Mouse (Mus musculus) T-helper 2 cell (primary cell): ENCODE measurements around the gene Rsf1.

Experiments used
- in situ Hi-C: fragments of 300-600 bp; cut with MboI, MseI; formaldehyde crosslinking; loops from one replicate; pipeline ENCODE4 v1.15.1; 2025; ENCODE audit warnings: high pct_unique_total_duplicates

Rsf1 gene

DNA sequence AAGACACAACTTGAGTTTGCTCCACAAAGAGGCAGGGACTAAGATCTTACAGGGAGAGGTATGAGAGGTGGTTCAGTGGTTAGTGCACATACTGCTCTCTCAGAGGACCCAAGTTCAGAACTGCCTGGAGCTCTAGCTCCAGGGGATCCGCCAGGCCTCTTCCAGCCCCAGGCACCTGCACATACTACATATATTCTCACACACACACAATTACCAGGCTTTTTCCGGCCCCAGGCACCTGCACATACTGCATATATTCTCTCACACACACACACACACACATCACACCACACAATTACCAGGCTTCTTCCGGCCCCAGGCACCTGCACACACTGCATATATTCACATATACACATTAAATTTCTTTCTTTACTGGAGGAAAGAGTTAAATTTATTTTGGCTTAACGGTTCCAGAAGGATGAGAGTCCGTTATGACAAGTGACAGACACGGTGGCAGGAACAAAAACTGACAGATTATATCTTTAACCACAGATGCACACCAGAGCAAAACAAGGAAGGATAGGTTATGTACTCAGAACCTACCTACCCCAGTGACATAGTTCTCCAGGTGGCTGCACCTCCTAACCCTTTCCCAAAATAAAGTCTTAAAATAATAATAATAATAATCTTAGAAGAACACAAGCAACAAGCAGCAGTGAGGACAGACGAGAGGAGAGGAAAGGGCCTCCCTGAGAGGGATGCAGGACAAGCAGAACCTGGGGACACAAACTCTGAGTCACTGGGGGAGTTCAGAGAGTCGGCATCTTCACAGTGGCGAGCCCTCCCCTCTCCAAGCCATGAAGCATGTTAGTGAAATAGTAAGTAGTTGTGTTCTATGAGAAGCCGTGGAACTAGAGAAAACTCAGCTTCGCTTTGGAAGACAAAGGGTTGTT lies 144.2 kb downstream of the Rsf1 start:
- in situ Hi-C loops = no loop called here

- in situ Hi-C loops = no loop called here
These were observed 145.7 kb downstream of the Rsf1 start for GRCm38 (mm10) chr7:97725401-97725800.

DNA sequence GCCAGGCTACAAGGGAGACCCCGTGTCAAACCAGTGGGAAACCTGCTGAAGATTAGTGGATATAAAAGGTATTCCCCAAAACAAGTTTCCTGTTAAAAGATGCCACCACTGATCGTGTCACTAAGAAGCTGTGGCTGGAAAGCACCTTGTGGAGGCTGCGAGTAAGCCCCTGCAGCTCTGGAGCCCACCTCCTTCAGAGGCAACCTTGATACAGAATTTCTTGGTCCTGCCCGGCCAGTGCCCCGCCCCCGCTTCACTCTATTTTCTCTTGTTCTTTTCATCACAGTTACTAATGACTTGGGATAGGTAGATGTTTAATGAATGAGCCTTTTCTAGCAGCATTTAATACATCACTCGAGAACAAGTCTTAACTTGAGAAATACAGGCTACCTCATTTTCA lies 146.4 kb downstream of the Rsf1 start:
- in situ Hi-C loops = no loop called here

DNA sequence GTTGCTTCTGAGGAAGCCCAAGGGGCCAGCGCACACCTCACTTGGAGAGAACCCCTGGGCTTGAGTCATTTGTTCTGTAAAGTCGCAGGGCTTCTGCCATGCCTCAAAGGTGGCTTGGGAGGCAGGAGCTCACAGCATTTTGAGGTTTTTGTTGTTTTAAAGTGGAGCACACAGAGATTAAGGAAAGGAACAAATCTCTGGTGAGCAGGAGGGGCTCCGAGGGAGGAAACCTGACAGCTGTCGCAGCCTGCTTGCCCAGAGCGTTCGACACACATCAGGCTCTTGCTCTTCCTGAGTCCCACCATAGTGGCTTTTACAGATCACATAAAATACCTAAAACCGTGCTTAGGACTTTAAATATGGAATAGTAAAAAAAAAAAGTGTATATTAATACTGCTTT lies 147.1 kb downstream of the Rsf1 start:
- in situ Hi-C loops = no loop called here

GRCm38 (mm10) chr7:97728666-97729614 lies 149.3 kb downstream of the Rsf1 start:
- in situ Hi-C loops = no loop called here

- in situ Hi-C loops = loop anchor here (10.0 kb wide), 2 partner anchors 374 to 1844 kb away; no protein-coding TSS in a partner anchor
These were observed 150.7 kb downstream of the Rsf1 start for GRCm38 (mm10) chr7:97730427-97730826.

DNA sequence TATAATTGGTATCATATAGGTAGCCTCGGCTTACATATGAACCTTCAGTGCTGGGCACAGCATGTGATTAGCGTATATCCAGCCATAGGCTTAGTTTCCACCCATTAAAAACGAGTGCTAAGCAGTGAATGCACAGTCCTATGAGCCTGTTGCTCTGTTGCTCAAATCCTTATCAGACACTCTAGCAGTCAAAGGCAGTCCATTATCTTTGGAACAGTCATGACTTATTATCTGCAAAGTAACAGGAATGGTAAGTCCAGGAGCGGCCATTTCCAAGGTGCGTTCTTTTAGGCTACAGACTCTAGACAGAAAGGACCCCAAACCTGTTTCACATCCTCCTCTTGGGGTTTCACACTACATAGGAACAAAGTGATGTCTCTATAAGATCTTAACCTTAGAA lies 153.9 kb downstream of the Rsf1 start:
- in situ Hi-C loops = loop anchor here (10.0 kb wide), 2 partner anchors 371 to 1841 kb away; no protein-coding TSS in a partner anchor

DNA sequence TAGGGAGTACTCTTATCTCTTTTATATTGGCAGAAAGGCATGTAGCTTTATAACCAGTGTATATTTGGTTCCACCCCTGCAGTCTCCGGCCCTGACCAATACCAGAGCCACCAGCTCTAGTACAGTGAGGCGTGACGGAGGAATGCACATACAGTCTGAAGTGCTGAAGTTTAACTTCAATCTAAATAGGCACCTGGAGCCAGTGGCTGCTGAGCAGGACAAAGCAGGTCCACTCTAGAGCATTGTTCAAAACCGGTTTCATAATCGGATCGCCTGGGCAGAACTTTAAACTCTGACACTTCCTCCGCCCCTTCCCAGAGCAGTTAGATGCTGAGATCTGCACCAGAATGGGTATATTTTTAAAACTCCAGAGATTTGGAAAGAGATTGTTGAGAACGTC lies 155.3 kb downstream of the Rsf1 start:
- in situ Hi-C loops = loop anchor here (10.0 kb wide), 2 partner anchors 370 to 1840 kb away; no protein-coding TSS in a partner anchor

DNA sequence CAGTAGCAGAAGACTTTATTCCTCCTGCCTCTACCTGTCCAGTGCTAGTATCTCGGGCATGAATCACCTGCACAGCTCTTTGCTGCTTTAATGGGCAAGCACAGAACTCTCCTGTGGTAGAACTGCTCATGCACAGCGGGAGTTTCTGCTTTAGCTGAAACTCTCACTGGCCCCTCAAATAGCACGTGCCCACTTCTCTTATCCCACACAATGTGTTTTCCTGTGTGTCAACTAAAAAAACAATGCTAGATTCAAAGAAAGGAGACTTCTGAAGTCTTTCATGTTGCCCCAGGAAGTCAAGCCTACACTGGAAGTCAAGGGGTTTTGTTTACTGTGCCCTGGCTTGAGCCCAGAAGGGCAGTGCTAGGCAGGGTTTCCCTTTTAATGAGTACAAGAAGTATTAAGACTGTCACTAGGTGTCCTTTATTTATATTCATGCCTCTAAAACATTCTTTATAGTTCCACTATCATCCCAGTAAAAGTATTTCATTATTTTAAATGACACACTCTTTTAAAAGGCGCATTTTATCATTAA lies 156.3 kb downstream of the Rsf1 start:
- in situ Hi-C loops = loop anchor here (10.0 kb wide), 2 partner anchors 369 to 1839 kb away; no protein-coding TSS in a partner anchor

GRCm38 (mm10) chr7:97737256-97737637 lies 157.6 kb downstream of the Rsf1 start:
- in situ Hi-C loops = loop anchor here (10.0 kb wide), 2 partner anchors 368 to 1838 kb away; no protein-coding TSS in a partner anchor

DNA sequence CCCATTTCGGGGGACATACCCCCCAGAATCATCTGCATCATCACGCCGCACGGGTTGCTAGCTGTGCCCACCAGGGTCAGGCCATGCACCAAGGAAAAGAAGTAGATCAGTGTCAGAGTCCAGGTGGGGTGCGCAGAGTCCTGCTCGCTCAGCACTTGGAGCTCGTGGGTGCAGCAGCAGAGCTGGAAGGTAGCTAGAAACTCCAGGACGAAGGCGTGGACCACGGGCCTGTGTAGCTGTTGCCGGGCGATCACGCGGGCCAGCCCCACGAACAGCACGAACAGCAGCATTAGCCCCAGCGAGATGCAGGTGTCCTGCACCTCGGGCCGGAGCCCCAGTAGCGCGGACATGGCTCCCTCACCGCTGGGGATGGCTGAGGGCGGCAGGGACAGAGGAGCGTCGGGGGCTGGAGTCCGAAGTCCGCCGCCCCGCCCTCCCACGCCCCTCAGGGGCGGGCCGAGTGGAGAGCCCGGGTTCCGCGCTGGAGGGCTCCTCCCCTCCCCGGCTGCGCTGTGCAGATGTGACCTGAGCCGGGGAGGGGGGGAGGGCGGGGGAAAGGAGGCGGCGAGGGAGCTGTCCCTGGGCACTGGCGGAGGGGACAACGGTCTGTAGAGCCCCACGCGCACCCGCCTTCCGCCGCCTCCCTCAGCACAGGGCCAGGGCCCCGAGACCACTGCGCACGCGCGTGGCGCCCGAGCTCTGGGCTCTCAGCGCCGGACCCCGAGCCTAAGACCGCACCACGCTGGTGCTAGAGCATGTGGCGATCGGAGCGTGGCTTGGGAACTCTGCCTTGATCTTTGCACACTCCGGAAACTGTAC lies 158.2 kb downstream of the Rsf1 start, which contains the start of gene Aqp11:
Gene Aqp11 (minus strand): TSS at position 652 of the 819 bp plus-strand sequence.
- in situ Hi-C loops = loop anchor here (10.0 kb wide), 2 partner anchors 367 to 1837 kb away; no protein-coding TSS in a partner anchor

DNA sequence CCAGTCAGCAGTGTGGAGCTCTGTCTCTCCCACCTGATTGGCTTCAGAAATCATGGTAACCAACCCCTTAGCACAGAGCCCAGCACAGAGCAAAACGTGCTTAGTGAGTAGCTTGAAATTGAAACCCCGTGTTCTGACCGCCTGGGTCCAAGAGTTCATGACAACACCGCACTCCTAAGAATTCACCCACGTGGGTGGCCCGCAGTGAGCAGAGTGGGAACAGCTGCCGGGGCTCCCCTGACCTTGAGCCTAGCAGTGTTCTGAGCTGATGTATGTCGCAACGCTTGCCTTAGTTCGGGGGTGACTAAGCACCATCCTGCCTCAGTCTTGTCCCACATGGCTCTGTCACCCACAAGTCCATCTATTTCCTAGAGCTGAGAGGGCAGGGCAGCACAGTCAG lies 161.3 kb downstream of the Rsf1 start:
- in situ Hi-C loops = no loop called here

- in situ Hi-C loops = no loop called here
These were observed 162.1 kb downstream of the Rsf1 start for GRCm38 (mm10) chr7:97741756-97742291.
